Mouse (Mus musculus) kidney, embryonic 15.5 days (tissue): ENCODE measurements around the gene Bcl2l10. TPM values are rescaled to one million over a fixed set of nuclear protein-coding genes. Genes with fewer than 3 reads are reported as not detected.

Source experiments
- ATAC-seq: fragments of 200-750 bp; cut with Nextera tagmentation; replicated peaks from 2 replicates; pipeline ENCODE4 v1.8.0; 2017; ENCODE audit warnings: moderate TSS enrichment; ENCODE audit not compliant: low FRiP score
- H3K27ac ChIP-seq: fragments of 300-500 bp; sonication (generic); 2 replicates; pipeline ENCODE4 v1.5.1; 2015; ENCODE audit warnings: mild to moderate bottlenecking, inconsistent platforms
- H3K27me3 ChIP-seq: fragments of 300-500 bp; sonication (generic); 2 replicates; pipeline ENCODE4 v1.6.1; 2015; ENCODE audit warnings: inconsistent platforms
- H3K36me3 ChIP-seq: fragments of 300-500 bp; sonication (generic); 2 replicates; pipeline ENCODE4 v1.6.1; 2015; ENCODE audit warnings: inconsistent platforms
- H3K4me1 ChIP-seq: fragments of 300-500 bp; sonication (generic); 2 replicates; pipeline ENCODE4 v1.6.1; 2015; ENCODE audit warnings: inconsistent platforms
- H3K4me2 ChIP-seq: fragments of 300-500 bp; sonication (generic); 2 replicates; pipeline ENCODE4 v1.6.1; 2015; ENCODE audit warnings: moderate library complexity, mild to moderate bottlenecking, inconsistent platforms
- H3K4me3 ChIP-seq: fragments of 300-500 bp; sonication (generic); replicated peaks from 2 replicates; pipeline ENCODE4 v1.5.1; 2015; ENCODE audit warnings: mild to moderate bottlenecking, inconsistent platforms
- H3K9ac ChIP-seq: fragments of 300-500 bp; sonication (generic); 2 replicates; pipeline ENCODE4 v1.6.1; 2015; ENCODE audit warnings: mild to moderate bottlenecking, inconsistent platforms
- H3K9me3 ChIP-seq: fragments of 300-500 bp; sonication (generic); replicated peaks from 2 replicates; pipeline ENCODE4 v1.6.1; 2016; ENCODE audit warnings: inconsistent platforms
- WGBS: fragments of 180-500 bp; shearing (Covaris S2); methylation state at CpG from one replicate; pipeline ENCODE4 v1.1.7; 2015; ENCODE audit warnings: mixed read lengths; 5-methylcytosine and 5-hydroxymethylcytosine counted together
- polyA plus RNA-seq: library from polyadenylated mRNA; unstranded; fragments of >200 nt; fragmentation: Nextera tagmentation; extraction: Ambion mirVana; gene quantifications from 2 replicates; pipeline ENCODE4 v1.2.1, GENCODE M21; 2015

Bcl2l10 gene
- polyA plus RNA-seq: not detected in 2 replicates

- Histone ChIP-seq H3K9ac (no peak within 1 kb of the TSS), H3K4me3 (no peak within 1 kb of the TSS), H3K9me3 (no peaks in the 10 kb centered on the region), H3K27ac (no peak within 1 kb of the TSS), H3K27me3 (no peaks in the 10 kb centered on the region), H3K4me1 (no peaks in the 10 kb centered on the region), H3K4me2 (no peak within 1 kb of the TSS), H3K36me3 (peaks cover 15% of the 10 kb centered on the region)
- 91% methylated on average over 5 of the region's 5 CpGs for WGBS
- no peak for ATAC-seq
Observed at GRCm38 (mm10) chr9:75347458-75347857, at the start of gene Bcl2l10. Gene Bcl2l10 (plus strand): TSS chr9:75347758.

- no peaks in the 10 kb centered on the region for H3K9me3 ChIP-seq
- no peak for ATAC-seq
- H3K4me1 ChIP-seq: no peaks in the 10 kb centered on the region
- H3K27me3 ChIP-seq: no peaks in the 10 kb centered on the region
- H3K36me3 ChIP-seq: no peaks in the 10 kb centered on the region
- H3K9ac ChIP-seq: no peak overlapping the region
- WGBS: 78% methylated on average over 2 of the region's 2 CpGs
- no peak overlapping the region for H3K4me2 ChIP-seq
- no peak overlapping the region for H3K4me3 ChIP-seq
- no peak overlapping the region for H3K27ac ChIP-seq
Observed at GRCm38 (mm10) chr9:75299342-75299741, 48.2 kb upstream of the Bcl2l10 start.

- Histone ChIP-seq H3K4me3 (no peak overlapping the region), H3K36me3 (no peaks in the 10 kb centered on the region), H3K27ac (no peak overlapping the region), H3K4me2 (no peak overlapping the region), H3K27me3 (no peaks in the 10 kb centered on the region), H3K9me3 (no peaks in the 10 kb centered on the region), H3K4me1 (no peaks in the 10 kb centered on the region), H3K9ac (no peak overlapping the region)
- ATAC-seq: no peak
- 81% methylated on average over 2 of the region's 2 CpGs for WGBS
Observed at GRCm38 (mm10) chr9:75303033-75303432, 44.5 kb upstream of the Bcl2l10 start.

GRCm38 (mm10) chr9:75303701-75304261 lies 43.8 kb upstream of the Bcl2l10 start:
- 44% methylated on average over 16 of the region's 16 CpGs for WGBS
- ATAC-seq: no peak
- no peak overlapping the region for H3K9ac ChIP-seq

GRCm38 (mm10) chr9:75304286-75304685 lies 43.3 kb upstream of the Bcl2l10 start:
- WGBS: 38% methylated on average over 7 of the region's 7 CpGs
- Histone ChIP-seq H3K36me3 (no peaks in the 10 kb centered on the region), H3K4me1 (no peaks in the 10 kb centered on the region), H3K9ac (no peak overlapping the region), H3K27ac (no peak overlapping the region), H3K27me3 (no peaks in the 10 kb centered on the region), H3K9me3 (no peaks in the 10 kb centered on the region), H3K4me3 (no peak overlapping the region), H3K4me2 (0 out of 2 replicates have a peak overlapping the region, but pooled peaks have one; percentile 1)
- no peak for ATAC-seq

More at GRCm38 (mm10) chr9:75303701-75304261, 43.8 kb upstream of the Bcl2l10 start:
- Histone ChIP-seq H3K9me3 (no peaks in the 10 kb centered on the region), H3K4me3 (no peak overlapping the region), H3K27me3 (no peaks in the 10 kb centered on the region), H3K4me2 (peak overlapping the region; percentile 1; the same call in 1 of the 2 replicates), H3K27ac (no peak overlapping the region), H3K36me3 (no peaks in the 10 kb centered on the region), H3K4me1 (no peaks in the 10 kb centered on the region)

GRCm38 (mm10) chr9:75306126-75306898 lies 41.2 kb upstream of the Bcl2l10 start, which contains the start of gene Gnb5:
Gene Gnb5 (plus strand): TSS chr9:75306288.
- no peak for ATAC-seq
- Histone ChIP-seq H3K27ac (no peak within 1 kb of the TSS), H3K36me3 (no peaks in the 10 kb centered on the region), H3K9ac (no peak within 1 kb of the TSS), H3K4me3 (no peak within 1 kb of the TSS), H3K4me2 (no peak within 1 kb of the TSS), H3K9me3 (no peaks in the 10 kb centered on the region), H3K4me1 (no peaks in the 10 kb centered on the region), H3K27me3 (no peaks in the 10 kb centered on the region)
- WGBS: 81% methylated on average over 11 of the region's 11 CpGs

GRCm38 (mm10) chr9:75307015-75307414 lies 40.5 kb upstream of the Bcl2l10 start:
- H3K27ac ChIP-seq: no peak overlapping the region
- H3K4me2 ChIP-seq: no peak overlapping the region
- H3K4me1 ChIP-seq: no peaks in the 10 kb centered on the region
- no peaks in the 10 kb centered on the region for H3K36me3 ChIP-seq
- H3K9ac ChIP-seq: no peak overlapping the region
- whole genome bisulfite sequencing: 84% methylated on average over 5 of the region's 5 CpGs
- no peaks in the 10 kb centered on the region for H3K27me3 ChIP-seq
- no peaks in the 10 kb centered on the region for H3K9me3 ChIP-seq
- ATAC-seq: no peak
- no peak overlapping the region for H3K4me3 ChIP-seq

- Histone ChIP-seq H3K4me3 (no peak overlapping the region), H3K9me3 (no peaks in the 10 kb centered on the region), H3K27ac (no peak overlapping the region), H3K4me1 (peaks cover 5% of the 10 kb centered on the region; the same call in 1 of the 2 replicates), H3K9ac (no peak overlapping the region), H3K4me2 (no peak overlapping the region), H3K36me3 (no peaks in the 10 kb centered on the region), H3K27me3 (no peaks in the 10 kb centered on the region)
- ATAC-seq: no peak
- WGBS: 61% methylated on average over 5 of the region's 5 CpGs
Observed at GRCm38 (mm10) chr9:75308621-75309020, 38.9 kb upstream of the Bcl2l10 start.

- no peak overlapping the region for H3K4me3 ChIP-seq
- no peaks in the 10 kb centered on the region for H3K36me3 ChIP-seq
- no peak for ATAC-seq
- no peaks in the 10 kb centered on the region for H3K27me3 ChIP-seq
- no peak overlapping the region for H3K27ac ChIP-seq
- H3K4me2 ChIP-seq: no peak overlapping the region
- H3K9me3 ChIP-seq: no peaks in the 10 kb centered on the region
- 20% methylated on average over 4 of the region's 4 CpGs for WGBS
- peaks cover 22% of the 10 kb centered on the region for H3K4me1 ChIP-seq
- no peak overlapping the region for H3K9ac ChIP-seq
Observed at GRCm38 (mm10) chr9:75312008-75312407, 35.5 kb upstream of the Bcl2l10 start.

GRCm38 (mm10) chr9:75313138-75313831 lies 34.3 kb upstream of the Bcl2l10 start:
- Histone ChIP-seq H3K4me3 (peak overlapping the region; percentile 79), H3K4me1 (peaks cover 22% of the 10 kb centered on the region), H3K4me2 (peak overlapping the region; percentile 84), H3K36me3 (no peaks in the 10 kb centered on the region), H3K9me3 (no peaks in the 10 kb centered on the region), H3K9ac (peak overlapping the region; percentile 67; the same call in 1 of the 2 replicates), H3K27me3 (no peaks in the 10 kb centered on the region), H3K27ac (peak overlapping the region; percentile 82; the same call in 1 of the 2 replicates)
- peak; percentile 17; the same call in 1 of the 2 replicates for ATAC-seq
- 5% methylated on average over 7 of the region's 11 CpGs for WGBS

- under 1% methylated on average over 49 of the region's 52 CpGs for WGBS
- H3K4me3 ChIP-seq: peak overlapping the region; percentile 79
- peak overlapping the region; percentile 84 for H3K4me2 ChIP-seq
- peak; percentile 88 for ATAC-seq
- no peaks in the 10 kb centered on the region for H3K27me3 ChIP-seq
- H3K36me3 ChIP-seq: no peaks in the 10 kb centered on the region
- H3K9me3 ChIP-seq: no peaks in the 10 kb centered on the region
- peaks cover 22% of the 10 kb centered on the region for H3K4me1 ChIP-seq
- H3K9ac ChIP-seq: peak overlapping the region; percentile 67
- peak overlapping the region; percentile 82 for H3K27ac ChIP-seq
Observed at GRCm38 (mm10) chr9:75313832-75314516, 33.6 kb upstream of the Bcl2l10 start.
